Mouse (Mus musculus) liver, embryonic 14.5 days (tissue): ENCODE measurements at regions not wholly inside any gene's neighbourhood (a gene's known extent, or its start where the extent isn't known, plus 50 kb on each side); places are given as distances from the start of the nearest gene placed in this dataset.

Experiments
- CTCF ChIP-seq: IDR thresholded peaks from 2 replicates; pipeline ENCODE4 v1.5.1; 2016; ENCODE audit warnings: antibody characterized with exemption, low read depth, control low read depth
- EP300 ChIP-seq: IDR thresholded peaks from 2 replicates; pipeline ENCODE4 v1.6.1; 2016; ENCODE audit warnings: antibody characterized with exemption, low read depth

DNA sequence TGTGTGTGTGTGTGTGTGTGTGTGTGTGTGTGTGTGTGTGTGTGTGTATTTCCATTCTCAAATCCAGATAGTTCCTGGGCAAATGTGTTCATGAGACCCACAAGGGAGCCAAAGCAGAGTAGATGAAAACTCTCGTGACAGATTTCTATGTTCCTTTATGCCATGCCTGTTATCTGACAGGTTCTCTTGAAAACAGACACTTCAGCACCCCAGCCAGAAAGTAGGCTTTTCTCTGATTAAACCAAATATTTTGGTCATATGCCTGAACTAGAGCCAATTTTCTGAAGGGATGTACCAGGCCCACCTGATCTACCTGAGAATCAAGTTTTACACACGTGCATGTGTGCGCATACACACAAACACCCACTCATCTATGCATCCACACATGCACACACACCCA is 95.5 kb downstream of the Psat1 start:
- no peak for TF ChIP-seq EP300
- TF ChIP-seq CTCF, result no peak
